17 mouse cellular contexts compared by ENCODE assay signal in the genomic region with DNA sequence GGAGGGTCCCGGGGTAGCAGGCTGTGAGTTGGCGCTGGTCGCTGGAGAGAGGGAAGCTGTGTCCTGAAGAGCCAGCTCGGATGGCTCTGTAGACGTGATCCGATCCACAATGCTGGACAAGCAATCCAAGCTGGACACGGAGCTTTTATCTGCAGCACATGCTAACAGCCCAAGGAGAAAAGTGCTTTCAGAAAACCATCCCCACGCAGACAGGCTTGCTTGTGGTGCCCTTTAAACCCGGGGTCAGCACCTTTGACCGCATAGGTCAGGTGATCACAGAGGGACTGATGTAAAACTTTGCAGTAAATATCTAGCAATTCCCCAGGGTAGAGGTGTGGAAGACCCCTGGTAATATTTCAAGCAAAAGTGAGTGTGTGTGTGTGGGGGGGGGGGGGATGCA. TPM values are rescaled to one million over a fixed set of nuclear protein-coding genes. Genes with fewer than 3 reads are reported as not detected.
DNase-seq lines count a peak whose midpoint lies in the region; ATAC-seq and TF ChIP-seq lines count a peak whose summit lies in the region.
"Had no signal": no experiment of that assay in that cellular context is flagged by ENCODE, and none has a peak within 500 bp of the region (broad histone marks: within the 10 kb centered on the region; RNA-seq: fewer than 3 reads in every experiment).

No protein-coding gene starts in this region.

- DNase-seq in gastrocnemius, adult 2 months = peak; percentile 31
- no peak for DNase-seq in gastrocnemius, postnatal 25 days
- DNase-seq in lung, adult 2 months = no peak
- DNase-seq in B cell, adult 2 months = no peak
- DNase-seq: cerebellum, postnatal 36 days; gastrocnemius, postnatal 36 days; heart, postnatal 4 days; kidney, postnatal 25 days had no signal

- H3K4me3 ChIP-seq in gastrocnemius, adult 2 months = peak overlapping the region; percentile 71
- no peak overlapping the region for H3K4me3 ChIP-seq in lung, embryonic 16.5 days (ENCODE audit: low read length)
- H3K4me3 ChIP-seq in lung, adult 2 months (replicated peaks; ENCODE audit: extremely low read depth, low read depth, low read length) = no peak overlapping the region
- peak overlapping the region; percentile 26 for H3K4me3 ChIP-seq in embryonic facial prominence, embryonic 15.5 days (replicated peaks)
- H3K4me3 ChIP-seq in neural tube, embryonic 12.5 days = no peak overlapping the region
- H3K4me3 ChIP-seq: forebrain, embryonic 12.5 days had no signal

- TF ChIP-seq POLR2A in lung, adult 2 months (IDR thresholded peaks at IDR 0.05; ENCODE audit: borderline replicate concordance, extremely low read depth, low read depth, low read length) = no peak

- TF ChIP-seq CTCF in gastrocnemius, adult 2 months (IDR thresholded peaks at IDR 0.05) = no peak
- no peak for TF ChIP-seq CTCF in lung, adult 2 months (IDR thresholded peaks at IDR 0.05; ENCODE audit: insufficient read depth, low read length)

- intact Hi-C loops in gastrocnemius, adult 2 months (cut with DNase I) = no loop called here

- peak overlapping the region; percentile 79 for H3K27ac ChIP-seq in gastrocnemius, adult 2 months
- no peak overlapping the region for H3K27ac ChIP-seq in lung, embryonic 16.5 days (ENCODE audit: low read length)
- no peak overlapping the region for H3K27ac ChIP-seq in embryonic facial prominence, embryonic 15.5 days (replicated peaks)
- no peak overlapping the region for H3K27ac ChIP-seq in neural tube, embryonic 12.5 days
- H3K27ac ChIP-seq: forebrain, embryonic 12.5 days; macrophage had no signal

- H3K9ac ChIP-seq in lung, embryonic 16.5 days (ENCODE audit: low read length) = 0 out of 2 replicates have a peak overlapping the region, but pooled peaks have one; percentile 4
- no peak overlapping the region for H3K9ac ChIP-seq in embryonic facial prominence, embryonic 15.5 days
- no peak overlapping the region for H3K9ac ChIP-seq in neural tube, embryonic 12.5 days
- H3K9ac ChIP-seq: forebrain, embryonic 12.5 days had no signal

- H3K4me1 ChIP-seq in lung, embryonic 16.5 days (replicated peaks; ENCODE audit: control insufficient read depth, insufficient read depth, low read length) = no peaks in the 10 kb centered on the region
- H3K4me1 ChIP-seq in lung, adult 2 months (ENCODE audit: control insufficient read depth, insufficient read depth, low read length) = no peaks in the 10 kb centered on the region
- 0 out of 2 replicates have a peak, but pooled peaks cover 5% of the 10 kb centered on the region for H3K4me1 ChIP-seq in embryonic facial prominence, embryonic 15.5 days
- H3K4me1 ChIP-seq in neural tube, embryonic 12.5 days = 0 out of 2 replicates have a peak, but pooled peaks cover 5% of the 10 kb centered on the region

- no peaks in the 10 kb centered on the region for H3K9me3 ChIP-seq in lung, embryonic 16.5 days (ENCODE audit: control insufficient read depth, low read length)
- H3K9me3 ChIP-seq in embryonic facial prominence, embryonic 15.5 days (replicated peaks) = no peaks in the 10 kb centered on the region
- no peaks in the 10 kb centered on the region for H3K9me3 ChIP-seq in neural tube, embryonic 12.5 days
- H3K9me3 ChIP-seq: forebrain, embryonic 12.5 days had no signal

- H3K36me3 ChIP-seq in lung, embryonic 16.5 days (ENCODE audit: control insufficient read depth, insufficient read depth, low read length) = no peaks in the 10 kb centered on the region
- H3K36me3 ChIP-seq in embryonic facial prominence, embryonic 15.5 days = no peaks in the 10 kb centered on the region
- H3K36me3 ChIP-seq in neural tube, embryonic 12.5 days = no peaks in the 10 kb centered on the region
- H3K36me3 ChIP-seq: forebrain, embryonic 12.5 days had no signal

- 55% methylated on average over 10 of the region's 10 CpGs for WGBS in lung, embryonic 16.5 days
- WGBS in lung, adult 2 months = 54% methylated on average over 10 of the region's 10 CpGs
- 28% methylated on average over 10 of the region's 10 CpGs for WGBS in embryonic facial prominence, embryonic 15.5 days
- 64% methylated on average over 10 of the region's 10 CpGs for WGBS in neural tube, embryonic 12.5 days

- ATAC-seq in lung, embryonic 16.5 days (ENCODE audit: low read depth) = no peak
- no peak for ATAC-seq in embryonic facial prominence, embryonic 15.5 days (ENCODE audit: insufficient number of reproducible peaks, low FRiP score, low TSS enrichment, low read depth)
- ATAC-seq in neural tube, embryonic 12.5 days (ENCODE audit: low FRiP score, low read depth) = no peak
- no peak for ATAC-seq in activated CD4-positive, CD25-positive, alpha-beta regulatory T cell, adult 4 months

- no peak overlapping the region for H3K4me2 ChIP-seq in lung, embryonic 16.5 days (ENCODE audit: low read depth, low read length)
- H3K4me2 ChIP-seq in embryonic facial prominence, embryonic 15.5 days (replicated peaks) = peak overlapping the region; percentile 46
- 0 out of 2 replicates have a peak overlapping the region, but pooled peaks have one; percentile 6 for H3K4me2 ChIP-seq in neural tube, embryonic 12.5 days (replicated peaks)
- H3K4me2 ChIP-seq: forebrain, embryonic 12.5 days had no signal

- no peaks in the 10 kb centered on the region for H3K27me3 ChIP-seq in lung, embryonic 16.5 days (ENCODE audit: control insufficient read depth, insufficient read depth, low read depth, low read length)
- H3K27me3 ChIP-seq in embryonic facial prominence, embryonic 15.5 days = peaks cover 11% of the 10 kb centered on the region
- 0 out of 2 replicates have a peak, but pooled peaks cover 4% of the 10 kb centered on the region for H3K27me3 ChIP-seq in neural tube, embryonic 12.5 days (replicated peaks)
- H3K27me3 ChIP-seq: forebrain, embryonic 12.5 days had no signal

RNA-seq across cellular contexts. Expression of a gene that starts 1.9 kb away (rescaled TPM):
- total RNA-seq in gastrocnemius, adult 2 months (2021) = 1 to 10 TPM; 1.9 to 2.3 TPM
- total RNA-seq in gastrocnemius, postnatal 25 days (2021) = 1 to 10 TPM; 2.1 to 2.3 TPM
- 0.30 and 0.72 TPM in 2 replicates for polyA plus RNA-seq in lung, embryonic 16.5 days (2015; fragmentation: Nextera tagmentation; extraction: Ambion mirVana)
- 0.05 and 0.21 TPM in 2 replicates for polyA plus RNA-seq in lung, adult 2 months (2012; rRNA removed)
- polyA plus RNA-seq in embryonic facial prominence, embryonic 15.5 days (2015; fragmentation: Nextera tagmentation; extraction: Ambion mirVana) = 17.9 and 20.4 TPM in 2 replicates
- polyA plus RNA-seq in neural tube, embryonic 12.5 days (2016; fragmentation: Nextera tagmentation; extraction: Ambion mirVana) = 3.2 and 6.8 TPM in 2 replicates
- polyA plus RNA-seq in activated CD4-positive, CD25-positive, alpha-beta regulatory T cell, adult 4 months (2017; shearing (Covaris generic)) = under 1 TPM in 1 of 2 experiments, not detected in 1; 0.21 TPM
- total RNA-seq: heart, postnatal 4 days; left cerebral cortex, adult 8-10 months; MEL; monocyte, adult 5-6 weeks had no signal
- polyA plus RNA-seq: forebrain, embryonic 12.5 days; macrophage had no signal

RNA-seq across cellular contexts. Expression of a gene that starts 10.5 kb away (rescaled TPM):
- 100 to 1,000 TPM in 1 of 2 experiments, 10 to 100 TPM in 1; 97.3 to 144 TPM for total RNA-seq in gastrocnemius, adult 2 months (2021)
- 100 to 1,000 TPM in 1 of 2 experiments, 10 to 100 TPM in 1; 98.7 to 107 TPM for total RNA-seq in gastrocnemius, postnatal 25 days (2021)
- polyA plus RNA-seq in lung, embryonic 16.5 days (2015; fragmentation: Nextera tagmentation; extraction: Ambion mirVana) = 0.70 and 2.4 TPM in 2 replicates
- 2.3 TPM in 1 of 2 replicates, not detected in the other for polyA plus RNA-seq in lung, adult 2 months (2012; rRNA removed)
- 8.8 and 11.6 TPM in 2 replicates for polyA plus RNA-seq in embryonic facial prominence, embryonic 15.5 days (2015; fragmentation: Nextera tagmentation; extraction: Ambion mirVana)
- 0.25 and 1.1 TPM in 2 replicates for polyA plus RNA-seq in neural tube, embryonic 12.5 days (2016; fragmentation: Nextera tagmentation; extraction: Ambion mirVana)
- polyA plus RNA-seq in activated CD4-positive, CD25-positive, alpha-beta regulatory T cell, adult 4 months (2017; shearing (Covaris generic)) = under 1 TPM in 1 of 2 experiments, not detected in 1; 0.26 TPM
- total RNA-seq: MEL; monocyte, adult 5-6 weeks had no signal
- polyA plus RNA-seq: macrophage had no signal

Comparison
In these comparisons a context has a peak if more than half of its experiments do, and no peak if none do; other contexts are left out.
1. H3K4me3 ChIP-seq: peak in gastrocnemius, adult 2 months (single experiment) and embryonic facial prominence, embryonic 15.5 days (single experiment); none in lung, embryonic 16.5 days (single experiment), lung, adult 2 months (single experiment) and neural tube, embryonic 12.5 days (single experiment).